Mouse (Mus musculus): ENCODE data around the gene Pdgfb. TPM values are rescaled to one million over a fixed set of nuclear protein-coding genes. Genes with fewer than 3 reads are reported as not detected.

Gene Pdgfb
- polyA plus RNA-seq, 1 experiment from 2014 or later, result 4.9 TPM

- 92% methylated on average over 11 of the region's 11 CpGs for WGBS
- ATAC-seq (ENCODE audit: insufficient number of reproducible peaks, insufficient read depth, low FRiP score, low read depth), result no peak
- no peak overlapping the region for H3K4me3 ChIP-seq (ENCODE audit: control insufficient read depth in 1 of 2, insufficient read depth in 1 of 2, low read depth in 1 of 2, low read length in 2 of 2)
- no peak overlapping the region for H3K9ac ChIP-seq (ENCODE audit: low read length)
- no peaks in the 10 kb centered on the region for H3K36me3 ChIP-seq (ENCODE audit: control insufficient read depth, insufficient read depth, low read length)
- no peaks in the 10 kb centered on the region for H3K9me3 ChIP-seq (ENCODE audit: control insufficient read depth, low read length)
- no peak overlapping the region for H3K4me2 ChIP-seq (ENCODE audit: low read length)
- no peaks in the 10 kb centered on the region for H3K4me1 ChIP-seq (ENCODE audit: control insufficient read depth in 2 of 2, insufficient read depth in 2 of 2, low read length in 2 of 2)
- H3K27me3 ChIP-seq (ENCODE audit: control insufficient read depth, insufficient read depth, low read length), result no peaks in the 10 kb centered on the region
- no peak overlapping the region for H3K27ac ChIP-seq (replicated peaks in 1 of 2; ENCODE audit: control insufficient read depth in 1 of 2, insufficient read depth in 1 of 2, low read depth in 2 of 2, low read length in 2 of 2)
These were observed 42.6 kb downstream of the Pdgfb start for GRCm38 (mm10) chr15:79972186-79972585.

- H3K4me2 ChIP-seq (ENCODE audit: low read length), result no peak within 1 kb of the TSS
- no peak within 1 kb of the TSS for H3K9ac ChIP-seq (ENCODE audit: low read length)
- H3K27ac ChIP-seq (replicated peaks in 1 of 2; ENCODE audit: control insufficient read depth in 1 of 2, insufficient read depth in 1 of 2, low read depth in 2 of 2, low read length in 2 of 2), result no peak within 1 kb of the TSS
- no peaks in the 10 kb centered on the region for H3K27me3 ChIP-seq (ENCODE audit: control insufficient read depth, insufficient read depth, low read length)
- no peak for ATAC-seq (ENCODE audit: insufficient number of reproducible peaks, insufficient read depth, low FRiP score, low read depth)
- H3K9me3 ChIP-seq (ENCODE audit: control insufficient read depth, low read length), result no peaks in the 10 kb centered on the region
- no peaks in the 10 kb centered on the region for H3K4me1 ChIP-seq (ENCODE audit: control insufficient read depth in 2 of 2, insufficient read depth in 2 of 2, low read length in 2 of 2)
- no peak within 1 kb of the TSS for H3K4me3 ChIP-seq (ENCODE audit: control insufficient read depth in 1 of 2, insufficient read depth in 1 of 2, low read depth in 1 of 2, low read length in 2 of 2)
- no peaks in the 10 kb centered on the region for H3K36me3 ChIP-seq (ENCODE audit: control insufficient read depth, insufficient read depth, low read length)
- WGBS, result 87% methylated on average over 11 of the region's 11 CpGs
These were observed 43.8 kb downstream of the Pdgfb start, which contains the start of gene Cbx7 for GRCm38 (mm10) chr15:79970940-79971339. TSS of gene Cbx7 (minus strand) at chr15:79971119.

GRCm38 (mm10) chr15:79970491-79970890 lies 44.3 kb downstream of the Pdgfb start:
- no peaks in the 10 kb centered on the region for H3K36me3 ChIP-seq (ENCODE audit: control insufficient read depth, insufficient read depth, low read length)
- no peak overlapping the region for H3K4me3 ChIP-seq (ENCODE audit: control insufficient read depth in 1 of 2, insufficient read depth in 1 of 2, low read depth in 1 of 2, low read length in 2 of 2)
- ATAC-seq (ENCODE audit: insufficient number of reproducible peaks, insufficient read depth, low FRiP score, low read depth), result no peak
- no peak overlapping the region for H3K4me2 ChIP-seq (ENCODE audit: low read length)
- H3K9me3 ChIP-seq (ENCODE audit: control insufficient read depth, low read length), result no peaks in the 10 kb centered on the region
- no peaks in the 10 kb centered on the region for H3K4me1 ChIP-seq (ENCODE audit: control insufficient read depth in 2 of 2, insufficient read depth in 2 of 2, low read length in 2 of 2)
- H3K9ac ChIP-seq (ENCODE audit: low read length), result no peak overlapping the region
- H3K27ac ChIP-seq (replicated peaks in 1 of 2; ENCODE audit: control insufficient read depth in 1 of 2, insufficient read depth in 1 of 2, low read depth in 2 of 2, low read length in 2 of 2), result no peak overlapping the region
- WGBS, result 91% methylated on average over 18 of the region's 18 CpGs
- no peaks in the 10 kb centered on the region for H3K27me3 ChIP-seq (ENCODE audit: control insufficient read depth, insufficient read depth, low read length)

- 79% methylated on average over 6 of the region's 6 CpGs for WGBS
- Histone ChIP-seq H3K36me3 (ENCODE audit: control insufficient read depth, insufficient read depth, low read length) (no peaks in the 10 kb centered on the region), H3K4me1 (ENCODE audit: control insufficient read depth in 2 of 2, insufficient read depth in 2 of 2, low read length in 2 of 2) (no peaks in the 10 kb centered on the region), H3K27me3 (ENCODE audit: control insufficient read depth, insufficient read depth, low read length) (no peaks in the 10 kb centered on the region), H3K27ac (replicated peaks in 1 of 2; ENCODE audit: control insufficient read depth in 1 of 2, insufficient read depth in 1 of 2, low read depth in 2 of 2, low read length in 2 of 2) (no peak overlapping the region), H3K9ac (ENCODE audit: low read length) (no peak overlapping the region), H3K4me3 (ENCODE audit: control insufficient read depth in 1 of 2, insufficient read depth in 1 of 2, low read depth in 1 of 2, low read length in 2 of 2) (no peak overlapping the region), H3K9me3 (ENCODE audit: control insufficient read depth, low read length) (no peaks in the 10 kb centered on the region), H3K4me2 (ENCODE audit: low read length) (no peak overlapping the region)
- no peak for ATAC-seq (ENCODE audit: insufficient number of reproducible peaks, insufficient read depth, low FRiP score, low read depth)
These were observed 47.4 kb downstream of the Pdgfb start for GRCm38 (mm10) chr15:79967346-79967745.

GRCm38 (mm10) chr15:79964376-79964775 lies 50.4 kb downstream of the Pdgfb start:
- 84% methylated on average over 7 of the region's 7 CpGs for WGBS
- Histone ChIP-seq H3K9me3 (ENCODE audit: control insufficient read depth, low read length) (no peaks in the 10 kb centered on the region), H3K4me3 (ENCODE audit: control insufficient read depth in 1 of 2, insufficient read depth in 1 of 2, low read depth in 1 of 2, low read length in 2 of 2) (no peak overlapping the region), H3K4me2 (ENCODE audit: low read length) (no peak overlapping the region), H3K9ac (ENCODE audit: low read length) (no peak overlapping the region), H3K4me1 (ENCODE audit: control insufficient read depth in 2 of 2, insufficient read depth in 2 of 2, low read length in 2 of 2) (no peaks in the 10 kb centered on the region), H3K27me3 (ENCODE audit: control insufficient read depth, insufficient read depth, low read length) (no peaks in the 10 kb centered on the region), H3K27ac (replicated peaks in 1 of 2; ENCODE audit: control insufficient read depth in 1 of 2, insufficient read depth in 1 of 2, low read depth in 2 of 2, low read length in 2 of 2) (no peak overlapping the region), H3K36me3 (ENCODE audit: control insufficient read depth, insufficient read depth, low read length) (no peaks in the 10 kb centered on the region)
- no peak for ATAC-seq (ENCODE audit: insufficient number of reproducible peaks, insufficient read depth, low FRiP score, low read depth)

- H3K4me3 ChIP-seq (ENCODE audit: control insufficient read depth in 1 of 2, insufficient read depth in 1 of 2, low read depth in 1 of 2, low read length in 2 of 2), result no peak overlapping the region
- no peaks in the 10 kb centered on the region for H3K36me3 ChIP-seq (ENCODE audit: control insufficient read depth, insufficient read depth, low read length)
- H3K27ac ChIP-seq (replicated peaks in 1 of 2; ENCODE audit: control insufficient read depth in 1 of 2, insufficient read depth in 1 of 2, low read depth in 2 of 2, low read length in 2 of 2), result no peak overlapping the region
- WGBS, result 86% methylated on average over 18 of the region's 18 CpGs
- no peaks in the 10 kb centered on the region for H3K9me3 ChIP-seq (ENCODE audit: control insufficient read depth, low read length)
- no peak overlapping the region for H3K9ac ChIP-seq (ENCODE audit: low read length)
- no peaks in the 10 kb centered on the region for H3K27me3 ChIP-seq (ENCODE audit: control insufficient read depth, insufficient read depth, low read length)
- ATAC-seq (ENCODE audit: insufficient number of reproducible peaks, insufficient read depth, low FRiP score, low read depth), result no peak
- no peaks in the 10 kb centered on the region for H3K4me1 ChIP-seq (ENCODE audit: control insufficient read depth in 2 of 2, insufficient read depth in 2 of 2, low read length in 2 of 2)
- no peak overlapping the region for H3K4me2 ChIP-seq (ENCODE audit: low read length)
These were observed 52.1 kb downstream of the Pdgfb start for GRCm38 (mm10) chr15:79962661-79963060.

GRCm38 (mm10) chr15:79961366-79961921 lies 53.3 kb downstream of the Pdgfb start:
- 58% methylated on average over 9 of the region's 9 CpGs for WGBS
- ATAC-seq (ENCODE audit: insufficient number of reproducible peaks, insufficient read depth, low FRiP score, low read depth), result peak; percentile 39; the same call in 1 of the 2 replicates
- H3K27ac ChIP-seq (replicated peaks in 1 of 2; ENCODE audit: control insufficient read depth in 1 of 2, insufficient read depth in 1 of 2, low read depth in 2 of 2, low read length in 2 of 2), result no peak overlapping the region

GRCm38 (mm10) chr15:79958418-79958817 lies 56.4 kb downstream of the Pdgfb start:
- Histone ChIP-seq H3K4me1 (ENCODE audit: control insufficient read depth in 2 of 2, insufficient read depth in 2 of 2, low read length in 2 of 2) (peaks cover under 1 to 4% of the 10 kb centered on the region in 2 experiments; a peak in 1 of 4 replicates), H3K36me3 (ENCODE audit: control insufficient read depth, insufficient read depth, low read length) (no peaks in the 10 kb centered on the region), H3K9ac (ENCODE audit: low read length) (no peak overlapping the region), H3K27ac (replicated peaks in 1 of 2; ENCODE audit: control insufficient read depth in 1 of 2, insufficient read depth in 1 of 2, low read depth in 2 of 2, low read length in 2 of 2) (no peak overlapping the region), H3K4me3 (ENCODE audit: control insufficient read depth in 1 of 2, insufficient read depth in 1 of 2, low read depth in 1 of 2, low read length in 2 of 2) (no peak overlapping the region), H3K4me2 (ENCODE audit: low read length) (no peak overlapping the region), H3K27me3 (ENCODE audit: control insufficient read depth, insufficient read depth, low read length) (no peaks in the 10 kb centered on the region), H3K9me3 (ENCODE audit: control insufficient read depth, low read length) (no peaks in the 10 kb centered on the region)
- ATAC-seq (ENCODE audit: insufficient number of reproducible peaks, insufficient read depth, low FRiP score, low read depth), result no peak
- WGBS, result 50% methylated on average over 3 of the region's 3 CpGs

More at GRCm38 (mm10) chr15:79961366-79961921, 53.3 kb downstream of the Pdgfb start:
- no peak overlapping the region for H3K4me3 ChIP-seq (ENCODE audit: control insufficient read depth in 1 of 2, insufficient read depth in 1 of 2, low read depth in 1 of 2, low read length in 2 of 2)
- no peaks in the 10 kb centered on the region for H3K36me3 ChIP-seq (ENCODE audit: control insufficient read depth, insufficient read depth, low read length)
- no peak overlapping the region for H3K4me2 ChIP-seq (ENCODE audit: low read length)
- no peaks in the 10 kb centered on the region for H3K27me3 ChIP-seq (ENCODE audit: control insufficient read depth, insufficient read depth, low read length)
- no peak overlapping the region for H3K9ac ChIP-seq (ENCODE audit: low read length)
- no peaks in the 10 kb centered on the region for H3K4me1 ChIP-seq (ENCODE audit: control insufficient read depth in 2 of 2, insufficient read depth in 2 of 2, low read length in 2 of 2)
- H3K9me3 ChIP-seq (ENCODE audit: control insufficient read depth, low read length), result no peaks in the 10 kb centered on the region

Data from heart, embryonic 14.5 days (tissue).